Comparison of ENCODE assay signal across 11 mouse cellular contexts in genomic region chr12:73043396-73044167, GRCm38 (mm10). TPM values are rescaled to one million over a fixed set of nuclear protein-coding genes. Genes with fewer than 3 reads are reported as not detected.
DNase-seq lines count a peak whose midpoint lies in the region; ATAC-seq and TF ChIP-seq lines count a peak whose summit lies in the region.
"Had no signal": no experiment of that assay in that cellular context is flagged by ENCODE, and none has a peak within 500 bp of the region (broad histone marks: within the 10 kb centered on the region; RNA-seq: fewer than 3 reads in every experiment).

No protein-coding gene starts in this region.

- H3K36me3 ChIP-seq in C2C12 (ENCODE audit: control insufficient read depth, insufficient read depth) = peaks cover 38% of the 10 kb centered on the region
- H3K36me3 ChIP-seq in hindbrain, embryonic 13.5 days = no peaks in the 10 kb centered on the region
- H3K36me3 ChIP-seq in thymus, adult 2 months (ENCODE audit: control insufficient read depth, insufficient read depth, low read length) = no peaks in the 10 kb centered on the region
- H3K36me3 ChIP-seq: forebrain, embryonic 15.5 days; stomach, embryonic 15.5 days had no signal

- H3K4me3 ChIP-seq in C2C12 (ENCODE audit: insufficient read depth, poor library complexity, severe bottlenecking) = peak overlapping the region; percentile 83
- peak overlapping the region; percentile 86 for H3K4me3 ChIP-seq in brown adipose tissue, adult 24 weeks (ENCODE audit: insufficient read depth, low read depth, low read length)
- peak overlapping the region; percentile 38 for H3K4me3 ChIP-seq in hindbrain, embryonic 13.5 days
- no peak overlapping the region for H3K4me3 ChIP-seq in thymus, adult 2 months (ENCODE audit: control insufficient read depth, insufficient read depth, low read length)

- no peak overlapping the region for H3K9ac ChIP-seq in hindbrain, embryonic 13.5 days
- H3K9ac ChIP-seq: forebrain, embryonic 15.5 days; liver, embryonic 14.5 days; stomach, embryonic 15.5 days had no signal

- DNase-seq in kidney, adult 18-20 months = peak; percentile 34
- no peak for DNase-seq in kidney, adult 8-10 months
- DNase-seq in thymus, adult 2 months = no peak
- no peak for DNase-seq in urinary bladder, postnatal 10 days (ENCODE audit: low spot score)

- no peak for ATAC-seq in hindbrain, embryonic 13.5 days (ENCODE audit: low FRiP score)

- WGBS in hindbrain, embryonic 13.5 days = 3% methylated on average over 14 of the region's 14 CpGs
- 15% methylated on average over 14 of the region's 14 CpGs for WGBS in thymus, adult 2 months

- peaks cover 86% of the 10 kb centered on the region for H3K79me2 ChIP-seq in C2C12 (ENCODE audit: control insufficient read depth, insufficient read depth)

- no peaks in the 10 kb centered on the region for H3K9me3 ChIP-seq in hindbrain, embryonic 13.5 days
- H3K9me3 ChIP-seq: forebrain, embryonic 15.5 days; stomach, embryonic 15.5 days had no signal

- peak; percentile 10 for TF ChIP-seq CTCF in C2C12 (IDR thresholded peaks at IDR 0.05; ENCODE audit: control insufficient read depth, insufficient read depth, insufficient read length)
- TF ChIP-seq CTCF in thymus, adult 2 months (IDR thresholded peaks at IDR 0.05; ENCODE audit: borderline replicate concordance, control insufficient read depth, extremely low read depth, insufficient read depth, low read length, poor library complexity) = no peak

- no peak for TF ChIP-seq POLR2A in thymus, adult 2 months (IDR thresholded peaks at IDR 0.05; ENCODE audit: control insufficient read depth, extremely low read depth, insufficient read depth, low read length, poor library complexity)

- H3ac ChIP-seq in C2C12 (ENCODE audit: control insufficient read depth, insufficient read length, low read depth) = peak overlapping the region; percentile 61

- peaks cover 2% of the 10 kb centered on the region; the same call in 1 of the 2 replicates for H3K4me1 ChIP-seq in brown adipose tissue, adult 24 weeks (ENCODE audit: control insufficient read depth, insufficient read depth, insufficient read length, low read length)
- H3K4me1 ChIP-seq in hindbrain, embryonic 13.5 days (replicated peaks) = peaks cover 24% of the 10 kb centered on the region
- H3K4me1 ChIP-seq in thymus, adult 2 months (replicated peaks; ENCODE audit: control insufficient read depth, insufficient read depth, low read length) = peaks cover 24% of the 10 kb centered on the region

- H3K27ac ChIP-seq in brown adipose tissue, adult 24 weeks (replicated peaks; ENCODE audit: low read depth, low read length) = peak overlapping the region; percentile 88
- H3K27ac ChIP-seq in hindbrain, embryonic 13.5 days = no peak overlapping the region
- H3K27ac ChIP-seq in thymus, adult 2 months (ENCODE audit: control insufficient read depth, insufficient read depth, low read length) = no peak overlapping the region
- H3K27ac ChIP-seq: forebrain, embryonic 15.5 days; kidney, postnatal 0 days; liver, embryonic 14.5 days; stomach, embryonic 15.5 days had no signal

- 0 out of 2 replicates have a peak overlapping the region, but pooled peaks have one; percentile 8 for H3K4me2 ChIP-seq in hindbrain, embryonic 13.5 days

- H3K27me3 ChIP-seq in C2C12 (ENCODE audit: control insufficient read depth, insufficient read depth, insufficient read length) = no peaks in the 10 kb centered on the region
- H3K27me3 ChIP-seq in hindbrain, embryonic 13.5 days = peaks cover 95% of the 10 kb centered on the region
- peaks cover 54% of the 10 kb centered on the region for H3K27me3 ChIP-seq in thymus, adult 2 months (ENCODE audit: control insufficient read depth, insufficient read depth, low read length)

- peaks cover 71% of the 10 kb centered on the region for H3K79me3 ChIP-seq in C2C12 (ENCODE audit: low read depth)

TF ChIP-seq in C2C12, 6 proteins besides CTCF, POLR2A, EP300 and RAD21:
- no peak for TF ChIP-seq USF1 (IDR thresholded peaks at IDR 0.05; ENCODE audit: low read depth)
- TF ChIP-seq FOSL1 (IDR thresholded peaks at IDR 0.05; ENCODE audit: insufficient read depth, low read length, poor library complexity, severe bottlenecking) = no peak
- peak; percentile 80 for TF ChIP-seq CEBPB (IDR thresholded peaks at IDR 0.05; ENCODE audit: low read depth)
- TF ChIP-seq MYOD1 (IDR thresholded peaks at IDR 0.05; ENCODE audit: control insufficient read depth, insufficient read length, low read depth) = no peak
- TF ChIP-seq MYOG (IDR thresholded peaks at IDR 0.05; ENCODE audit: control insufficient read depth, extremely low read depth, insufficient read length) = no peak
- TF ChIP-seq MAX (IDR thresholded peaks at IDR 0.05) = no peak

RNA-seq across cellular contexts. Expression of gene Six1, which starts 10.1 kb away (rescaled TPM):
- polyA plus RNA-seq in C2C12 (2012; fragmentation: generic; extraction: Trizol) = 72.4 TPM
- polyA plus RNA-seq in brown adipose tissue, adult 24 weeks (2012; ENCODE audit: insufficient read depth, insufficient read length, missing spikeins) = 14.0 and 20.7 TPM in 2 replicates
- polyA plus RNA-seq in hindbrain, embryonic 13.5 days (2015; fragmentation: Nextera tagmentation; extraction: Ambion mirVana) = 2.6 and 5.7 TPM in 2 replicates
- polyA plus RNA-seq in thymus, adult 2 months (2012; rRNA removed) = 11.9 and 13.9 TPM in 2 replicates
